8 mouse cellular contexts compared by ENCODE assay signal in the genomic region with DNA sequence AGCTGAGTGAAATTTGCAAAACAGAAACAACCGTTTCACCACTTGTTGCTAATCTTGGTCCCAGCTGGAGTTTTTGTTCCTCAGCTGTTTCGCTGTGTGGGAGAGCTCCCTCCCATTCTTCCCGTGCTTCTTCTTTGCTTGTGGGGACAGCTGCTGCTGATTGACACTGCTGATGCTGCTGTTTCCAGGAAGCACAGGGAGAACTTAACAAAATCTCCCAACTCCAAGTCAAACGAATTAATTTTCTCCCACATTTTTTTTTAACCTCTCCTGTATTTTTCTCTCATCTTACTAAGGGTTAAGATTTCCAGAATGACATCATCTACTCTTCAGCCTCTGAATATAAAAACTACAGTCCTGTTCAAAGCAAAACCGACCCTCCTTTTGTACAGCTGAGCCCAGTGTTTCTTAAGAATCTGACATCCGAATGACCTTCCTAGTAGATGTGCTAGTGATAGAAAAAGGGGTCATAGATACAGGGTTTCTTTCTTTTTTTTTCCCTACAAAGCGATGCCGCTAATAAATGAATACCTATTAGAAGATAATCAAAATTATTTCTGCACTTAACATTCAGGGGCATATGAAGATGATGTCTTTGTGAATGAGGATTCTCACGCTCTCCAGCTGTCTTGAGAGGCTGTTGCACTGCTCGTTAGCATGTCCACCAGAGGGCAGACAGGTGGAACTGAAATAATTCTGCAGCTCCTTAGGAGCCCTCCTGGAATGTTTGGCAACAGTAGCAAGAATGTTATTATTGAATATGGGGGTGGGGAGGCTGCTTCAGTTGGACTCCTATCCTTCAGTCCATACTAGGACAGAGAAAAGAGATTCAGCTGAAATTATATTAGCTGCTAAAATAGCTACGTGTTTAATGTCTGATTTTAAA.
DNase-seq lines count a peak whose midpoint lies in the region; ATAC-seq lines count a peak whose summit lies in the region.

No protein-coding gene starts in this region.

- H3K4me3 ChIP-seq in embryonic facial prominence, embryonic 15.5 days (replicated peaks), result no peak overlapping the region
- no peak overlapping the region for H3K4me3 ChIP-seq in stomach, embryonic 15.5 days (replicated peaks)

- peak; percentile 63; the same call in 1 of the 2 replicates for ATAC-seq in embryonic facial prominence, embryonic 15.5 days (ENCODE audit: insufficient number of reproducible peaks, low FRiP score, low TSS enrichment, low read depth)
- peak; percentile 47; the same call in 1 of the 2 replicates for ATAC-seq in stomach, embryonic 15.5 days (ENCODE audit: insufficient read depth, low FRiP score, low read depth)
- ATAC-seq in monocyte, adult 5-6 weeks (replicated peaks; ENCODE audit: insufficient number of reproducible peaks, low FRiP score, low TSS enrichment, poor library complexity, severe bottlenecking), result no peak

- peak; percentile 42 for DNase-seq in urinary bladder, postnatal 25 days (ENCODE audit: low spot score)
- no peak for DNase-seq in urinary bladder, postnatal 10 days (ENCODE audit: low spot score)
- peak; percentile 60 for DNase-seq in heart, postnatal 4 days
- peak; percentile 45 for DNase-seq in layer of hippocampus, adult 9-11 months
- peak; percentile 58 for DNase-seq in mesoderm, embryonic 11.5 days (ENCODE audit: low read depth, low spot score)

- H3K4me2 ChIP-seq in embryonic facial prominence, embryonic 15.5 days (replicated peaks), result peak overlapping the region; percentile 12; the same call in 1 of the 2 replicates
- H3K4me2 ChIP-seq in stomach, embryonic 15.5 days, result peak overlapping the region; percentile 29; the same call in 1 of the 2 replicates

- H3K27ac ChIP-seq in embryonic facial prominence, embryonic 15.5 days (replicated peaks), result peak overlapping the region; percentile 55
- peak overlapping the region; percentile 26; the same call in 1 of the 2 replicates for H3K27ac ChIP-seq in stomach, embryonic 15.5 days

- no peak overlapping the region for H3K9ac ChIP-seq in embryonic facial prominence, embryonic 15.5 days
- no peak overlapping the region for H3K9ac ChIP-seq in stomach, embryonic 15.5 days

- H3K4me1 ChIP-seq in embryonic facial prominence, embryonic 15.5 days, result peaks cover 13% of the 10 kb centered on the region; the same call in 1 of the 2 replicates
- no peaks in the 10 kb centered on the region for H3K4me1 ChIP-seq in stomach, embryonic 15.5 days

- 20% methylated on average over 11 of the region's 11 CpGs for WGBS in embryonic facial prominence, embryonic 15.5 days
- WGBS in stomach, embryonic 15.5 days, result 26% methylated on average over 11 of the region's 11 CpGs

- no peaks in the 10 kb centered on the region for H3K36me3 ChIP-seq in embryonic facial prominence, embryonic 15.5 days
- no peaks in the 10 kb centered on the region for H3K36me3 ChIP-seq in stomach, embryonic 15.5 days

- no peaks in the 10 kb centered on the region for H3K27me3 ChIP-seq in embryonic facial prominence, embryonic 15.5 days
- H3K27me3 ChIP-seq in stomach, embryonic 15.5 days (replicated peaks), result no peaks in the 10 kb centered on the region

- no peaks in the 10 kb centered on the region for H3K9me3 ChIP-seq in embryonic facial prominence, embryonic 15.5 days (replicated peaks)
- H3K9me3 ChIP-seq in stomach, embryonic 15.5 days, result no peaks in the 10 kb centered on the region
